ENCODE assay signal across 26 mouse cellular contexts in genomic region chr1:156408521-156408920, GRCm38 (mm10). TPM values are rescaled to one million over a fixed set of nuclear protein-coding genes. Genes with fewer than 3 reads are reported as not detected.
DNase-seq lines count a peak whose midpoint lies in the region; ATAC-seq and TF ChIP-seq lines count a peak whose summit lies in the region.
"Had no signal": no experiment of that assay in that cellular context is flagged by ENCODE, and none has a peak within 500 bp of the region (broad histone marks: within the 10 kb centered on the region; RNA-seq: fewer than 3 reads in every experiment).

No protein-coding gene starts in this region.

- H3ac ChIP-seq in myocyte (ENCODE audit: control insufficient read depth, insufficient read length), result no peak overlapping the region

- no peaks in the 10 kb centered on the region for H3K27me3 ChIP-seq in heart, embryonic 10.5 days (ENCODE audit: insufficient read depth, poor library complexity, severe bottlenecking)
- H3K27me3 ChIP-seq in myocyte (ENCODE audit: control insufficient read depth, insufficient read depth, insufficient read length), result no peaks in the 10 kb centered on the region
- no peaks in the 10 kb centered on the region for H3K27me3 ChIP-seq in neural tube, embryonic 15.5 days (replicated peaks)
- H3K27me3 ChIP-seq: heart, embryonic 15.5 days; limb, embryonic 15.5 days; liver, embryonic 15.5 days; neural tube, embryonic 12.5 days had no signal

- H3K79me2 ChIP-seq in myocyte (ENCODE audit: control insufficient read depth, insufficient read depth), result no peaks in the 10 kb centered on the region

- peak overlapping the region; percentile 62 for H3K4me2 ChIP-seq in myocyte (ENCODE audit: low read depth)
- no peak overlapping the region for H3K4me2 ChIP-seq in neural tube, embryonic 15.5 days
- H3K4me2 ChIP-seq: heart, embryonic 15.5 days; limb, embryonic 15.5 days; liver, embryonic 15.5 days; midbrain, embryonic 11.5 days; neural tube, embryonic 12.5 days had no signal

- no peaks in the 10 kb centered on the region for H3K36me3 ChIP-seq in heart, embryonic 10.5 days
- no peaks in the 10 kb centered on the region for H3K36me3 ChIP-seq in myocyte (ENCODE audit: control insufficient read depth, insufficient read depth)
- H3K36me3 ChIP-seq in neural tube, embryonic 15.5 days, result no peaks in the 10 kb centered on the region
- H3K36me3 ChIP-seq: heart, embryonic 15.5 days; limb, embryonic 15.5 days; liver, embryonic 15.5 days; neural tube, embryonic 12.5 days had no signal

- 68% methylated on average over 4 of the region's 4 CpGs for WGBS in heart, embryonic 10.5 days
- 72% methylated on average over 4 of the region's 4 CpGs for WGBS in neural tube, embryonic 15.5 days

- peaks cover 5% of the 10 kb centered on the region; the same call in 1 of the 2 replicates for H3K4me1 ChIP-seq in heart, embryonic 10.5 days
- H3K4me1 ChIP-seq in neural tube, embryonic 15.5 days, result no peaks in the 10 kb centered on the region
- H3K4me1 ChIP-seq: heart, embryonic 15.5 days; limb, embryonic 15.5 days; liver, embryonic 15.5 days; neural tube, embryonic 12.5 days had no signal

- no peak overlapping the region for H3K9ac ChIP-seq in neural tube, embryonic 15.5 days (replicated peaks)
- H3K9ac ChIP-seq: heart, embryonic 15.5 days; limb, embryonic 15.5 days; liver, embryonic 15.5 days; neural tube, embryonic 12.5 days had no signal

- H3K4me3 ChIP-seq in heart, embryonic 10.5 days, result no peak overlapping the region
- no peak overlapping the region for H3K4me3 ChIP-seq in myocyte
- H3K4me3 ChIP-seq in neural tube, embryonic 15.5 days (replicated peaks), result no peak overlapping the region
- H3K4me3 ChIP-seq: heart, embryonic 15.5 days; limb, embryonic 15.5 days; liver, embryonic 15.5 days; neural tube, embryonic 12.5 days had no signal

- H3K9me3 ChIP-seq in heart, embryonic 10.5 days, result no peaks in the 10 kb centered on the region
- H3K9me3 ChIP-seq in neural tube, embryonic 15.5 days (replicated peaks), result no peaks in the 10 kb centered on the region
- H3K9me3 ChIP-seq: heart, embryonic 15.5 days; limb, embryonic 15.5 days; liver, embryonic 15.5 days; neural tube, embryonic 12.5 days had no signal

- DNase-seq in heart, embryonic 10.5 days (ENCODE audit: low spot score), result peak; percentile 22
- DNase-seq in heart, adult 8-10 months (ENCODE audit: low spot score), result no peak
- peak; percentile 84 for DNase-seq in thymus, postnatal 14 days
- DNase-seq in frontal cortex, postnatal 14 days (ENCODE audit: low spot score in 2 of 2), result no peak
- no peak for DNase-seq in urinary bladder, postnatal 25 days (ENCODE audit: low spot score)
- DNase-seq: adrenal gland, postnatal 10 days; cerebellum, adult 2 months; cerebellum, postnatal 25 days; gastrocnemius, postnatal 10 days; heart, adult 18-20 months; kidney, postnatal 4 days; retina, postnatal 1 day had no signal

- peak; percentile 17 for ATAC-seq in CD4-positive, CD25-positive, alpha-beta regulatory T cell, adult 4 months
- ATAC-seq in neural tube, embryonic 15.5 days (ENCODE audit: low FRiP score), result no peak
- ATAC-seq: forebrain, embryonic 14.5 days; hindbrain, postnatal 0 days; intestine, postnatal 0 days had no signal

- TF ChIP-seq POLR2A in myocyte (IDR thresholded peaks at IDR 0.05; ENCODE audit: insufficient read length, low read depth), result no peak

- H3K27ac ChIP-seq in heart, embryonic 10.5 days, result no peak overlapping the region
- H3K27ac ChIP-seq in neural tube, embryonic 15.5 days (replicated peaks), result no peak overlapping the region
- H3K27ac ChIP-seq: heart, embryonic 15.5 days; hindbrain, postnatal 0 days; limb, embryonic 15.5 days; liver, embryonic 15.5 days; neural tube, embryonic 12.5 days had no signal

TF ChIP-seq in myocyte, 11 proteins besides CTCF, POLR2A, EP300 and RAD21:
- TF ChIP-seq MYOD1 (IDR thresholded peaks at IDR 0.05; ENCODE audit: control insufficient read depth in 1 of 3, insufficient read length in 2 of 3, low read depth in 2 of 3) (peak in 1 of 3 experiments; percentile 5), USF1 (IDR thresholded peaks at IDR 0.05; ENCODE audit: low read depth) (no peak)

RNA-seq across cellular contexts. Expression of gene Axdnd1, which starts 12.4 kb away (rescaled TPM):
- 0.20 and 0.43 TPM in 2 replicates for polyA plus RNA-seq in heart, embryonic 10.5 days (2016; fragmentation: Nextera tagmentation; extraction: Ambion mirVana)
- not detected for total RNA-seq in heart, adult 8-10 months (2022)
- polyA plus RNA-seq in CD4-positive, CD25-positive, alpha-beta regulatory T cell, adult 4 months (2017; shearing (Covaris generic)), result 1 to 10 TPM in 1 of 2 experiments, under 1 TPM in 1; 0.93 to 1.2 TPM
- polyA plus RNA-seq in myocyte (2012; fragmentation: generic; extraction: Trizol), result 0.11 TPM
- 0.22 TPM in 1 of 2 replicates, not detected in the other for polyA plus RNA-seq in neural tube, embryonic 15.5 days (2015; fragmentation: Nextera tagmentation; extraction: Ambion mirVana)
- total RNA-seq: heart, adult 18-20 months; midbrain, postnatal 0 days had no signal
- polyA plus RNA-seq: activated CD4-positive, CD25-positive, alpha-beta regulatory T cell, adult 4 months; intestine, postnatal 0 days; liver, embryonic 15.5 days; neural tube, embryonic 12.5 days; spleen, adult 2 months had no signal

RNA-seq across cellular contexts. Expression of gene Gm2000, which starts 42.7 kb away (rescaled TPM):
- 667 and 794 TPM in 2 replicates for polyA plus RNA-seq in heart, embryonic 10.5 days (2016; fragmentation: Nextera tagmentation; extraction: Ambion mirVana)
- total RNA-seq in heart, adult 8-10 months (2022), result 100 to 1,000 TPM; 364 to 491 (median 426) TPM
- 1,000 to 10,000 TPM; 2,130 to 3,550 TPM for polyA plus RNA-seq in CD4-positive, CD25-positive, alpha-beta regulatory T cell, adult 4 months (2017; shearing (Covaris generic))
- polyA plus RNA-seq in myocyte (2012; fragmentation: generic; extraction: Trizol), result 1,070 TPM
- 543 TPM in 2 replicates for polyA plus RNA-seq in neural tube, embryonic 15.5 days (2015; fragmentation: Nextera tagmentation; extraction: Ambion mirVana)

Comparison
In these comparisons a context has a peak if more than half of its experiments do, and no peak if none do; other contexts are left out.
1. DNase-seq: peak in heart, embryonic 10.5 days (single experiment) and thymus, postnatal 14 days (single experiment); none in heart, adult 8-10 months (single experiment), frontal cortex, postnatal 14 days (0 of 2) and urinary bladder, postnatal 25 days (single experiment).